Mouse (Mus musculus): ENCODE measurements around the gene Kdelr2. TPM values are rescaled to one million over a fixed set of nuclear protein-coding genes. Genes with fewer than 3 reads are reported as not detected.

Kdelr2 gene
- polyA plus RNA-seq, 1 experiment from 2014 or later = 291 TPM

- no peak overlapping the region for H3K9ac ChIP-seq (ENCODE audit: low read depth, low read length)
- no peak overlapping the region for H3K27ac ChIP-seq (ENCODE audit: low read depth, low read length)
- no peak overlapping the region for H3K4me2 ChIP-seq
- H3K36me3 ChIP-seq (ENCODE audit: control insufficient read depth, insufficient read depth, low read length) = peaks cover 10% of the 10 kb centered on the region
- peaks cover 12% of the 10 kb centered on the region for H3K4me1 ChIP-seq (ENCODE audit: control insufficient read depth, insufficient read depth, low read length)
- no peaks in the 10 kb centered on the region for H3K27me3 ChIP-seq (ENCODE audit: control insufficient read depth, insufficient read depth, low read length)
- WGBS (ENCODE audit: insufficient replicate concordance) = 82% methylated on average over 4 of the region's 4 CpGs
- ATAC-seq (replicated peaks; ENCODE audit: insufficient number of reproducible peaks, low FRiP score, low TSS enrichment) = no peak
- no peak overlapping the region for H3K4me3 ChIP-seq (ENCODE audit: low read depth, low read length)
- H3K9me3 ChIP-seq (replicated peaks; ENCODE audit: control insufficient read depth, low read length) = no peaks in the 10 kb centered on the region
Observed at GRCm38 (mm10) chr5:143410841-143411395, 7.3 kb downstream of the Kdelr2 start.

DNA sequence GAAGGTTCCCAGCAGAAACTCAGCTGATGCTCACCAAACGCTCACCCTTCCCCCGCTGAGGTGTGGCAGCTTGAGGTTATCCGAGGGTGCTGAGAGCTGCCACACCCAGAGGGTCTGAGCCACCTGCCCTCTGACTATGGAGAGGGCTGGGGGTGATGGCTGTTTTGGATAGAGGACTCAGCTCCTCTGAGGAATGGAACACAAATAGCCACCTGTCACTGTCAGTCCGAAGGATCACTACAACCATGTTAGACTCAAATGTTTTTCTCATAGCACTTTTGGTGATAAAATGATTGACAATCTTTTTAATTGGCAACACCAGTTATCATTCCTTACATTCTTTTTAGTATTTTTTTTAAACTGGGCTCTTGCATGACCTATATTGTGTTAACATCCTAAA lies 17.8 kb downstream of the Kdelr2 start:
- H3K36me3 ChIP-seq (ENCODE audit: control insufficient read depth, insufficient read depth, low read length) = peaks cover 34% of the 10 kb centered on the region
- WGBS (ENCODE audit: insufficient replicate concordance) = 72% methylated on average over 4 of the region's 4 CpGs

GRCm38 (mm10) chr5:143422990-143423389 lies 19.4 kb downstream of the Kdelr2 start:
- no peak for ATAC-seq (replicated peaks; ENCODE audit: insufficient number of reproducible peaks, low FRiP score, low TSS enrichment)
- H3K27ac ChIP-seq (ENCODE audit: low read depth, low read length) = no peak overlapping the region
- H3K9ac ChIP-seq (ENCODE audit: low read depth, low read length) = no peak overlapping the region
- peaks cover 21% of the 10 kb centered on the region for H3K36me3 ChIP-seq (ENCODE audit: control insufficient read depth, insufficient read depth, low read length)
- H3K9me3 ChIP-seq (replicated peaks; ENCODE audit: control insufficient read depth, low read length) = no peaks in the 10 kb centered on the region
- H3K4me2 ChIP-seq = no peak overlapping the region
- 80% methylated on average over 4 of the region's 4 CpGs for WGBS (ENCODE audit: insufficient replicate concordance)
- H3K4me3 ChIP-seq (ENCODE audit: low read depth, low read length) = no peak overlapping the region
- no peaks in the 10 kb centered on the region for H3K27me3 ChIP-seq (ENCODE audit: control insufficient read depth, insufficient read depth, low read length)
- H3K4me1 ChIP-seq (ENCODE audit: control insufficient read depth, insufficient read depth, low read length) = no peaks in the 10 kb centered on the region; the same call in 1 of the 2 replicates

More for the DNA sequence above, 17.8 kb downstream of the Kdelr2 start:
- Histone ChIP-seq H3K27me3 (ENCODE audit: control insufficient read depth, insufficient read depth, low read length) (no peaks in the 10 kb centered on the region), H3K4me2 (no peak overlapping the region), H3K4me1 (ENCODE audit: control insufficient read depth, insufficient read depth, low read length) (no peaks in the 10 kb centered on the region; the same call in 1 of the 2 replicates), H3K4me3 (ENCODE audit: low read depth, low read length) (no peak overlapping the region), H3K9ac (ENCODE audit: low read depth, low read length) (no peak overlapping the region), H3K27ac (ENCODE audit: low read depth, low read length) (no peak overlapping the region), H3K9me3 (replicated peaks; ENCODE audit: control insufficient read depth, low read length) (no peaks in the 10 kb centered on the region)
- ATAC-seq (replicated peaks; ENCODE audit: insufficient number of reproducible peaks, low FRiP score, low TSS enrichment) = no peak

DNA sequence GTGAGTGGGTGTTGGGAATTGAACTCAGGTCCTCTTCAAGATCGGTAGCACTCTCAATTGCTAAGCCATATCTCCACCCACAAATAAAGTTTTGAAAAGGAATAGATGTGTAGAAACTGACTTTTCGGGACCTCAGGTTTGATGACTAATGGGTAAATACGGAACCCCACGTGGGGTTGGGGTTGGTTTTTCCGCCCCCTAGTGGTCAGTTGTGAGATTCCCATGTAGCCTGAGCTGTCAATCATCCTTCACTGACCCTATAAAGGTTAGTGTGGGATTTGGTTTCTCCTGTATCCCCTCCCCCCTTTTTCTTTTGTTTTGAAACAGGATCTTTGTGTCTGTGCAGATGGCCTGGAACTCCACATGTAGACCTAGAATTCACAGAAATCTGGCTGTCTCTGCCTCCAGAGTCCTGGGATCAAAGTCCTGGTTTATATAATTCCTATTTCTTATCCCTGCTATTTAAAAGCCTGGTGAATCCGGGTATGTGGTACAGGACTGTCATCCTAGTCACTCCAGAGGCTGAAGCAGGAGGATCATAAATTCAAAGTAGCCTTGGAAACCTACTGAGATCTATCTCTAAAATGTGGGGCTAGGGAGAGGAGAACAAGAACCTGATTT lies 20.4 kb downstream of the Kdelr2 start:
- Histone ChIP-seq H3K27me3 (ENCODE audit: control insufficient read depth, insufficient read depth, low read length) (no peaks in the 10 kb centered on the region), H3K4me3 (ENCODE audit: low read depth, low read length) (no peak overlapping the region), H3K4me2 (no peak overlapping the region), H3K36me3 (ENCODE audit: control insufficient read depth, insufficient read depth, low read length) (peaks cover 15% of the 10 kb centered on the region), H3K4me1 (ENCODE audit: control insufficient read depth, insufficient read depth, low read length) (no peaks in the 10 kb centered on the region; the same call in 1 of the 2 replicates), H3K9ac (ENCODE audit: low read depth, low read length) (no peak overlapping the region), H3K27ac (ENCODE audit: low read depth, low read length) (no peak overlapping the region), H3K9me3 (replicated peaks; ENCODE audit: control insufficient read depth, low read length) (no peaks in the 10 kb centered on the region)
- peak; percentile 57; the same call in 1 of the 2 replicates for ATAC-seq (replicated peaks; ENCODE audit: insufficient number of reproducible peaks, low FRiP score, low TSS enrichment)
- 32% methylated on average over 6 of the region's 6 CpGs for WGBS (ENCODE audit: insufficient replicate concordance)

DNA sequence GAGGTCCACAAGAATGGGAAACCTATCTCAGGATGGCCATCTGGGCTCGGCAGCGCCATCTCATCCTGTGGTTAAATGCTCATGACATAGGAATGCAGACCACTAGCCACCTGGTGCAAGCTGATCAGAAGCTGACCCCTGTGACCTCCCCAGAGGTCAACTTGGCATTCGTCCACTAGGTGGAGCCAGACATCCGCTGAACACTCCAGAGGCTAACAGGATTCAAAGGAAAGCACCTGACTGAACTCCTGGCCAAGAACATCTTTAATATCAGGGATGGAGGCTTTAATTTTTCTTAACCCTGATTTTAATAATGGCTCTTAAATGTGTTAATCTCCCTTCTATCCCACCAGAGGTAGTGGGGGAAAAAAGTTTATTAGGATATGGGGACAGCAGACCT lies 30.8 kb downstream of the Kdelr2 start:
- no peak overlapping the region for H3K9ac ChIP-seq (ENCODE audit: low read depth, low read length)
- no peak overlapping the region for H3K27ac ChIP-seq (ENCODE audit: low read depth, low read length)
- no peaks in the 10 kb centered on the region for H3K4me1 ChIP-seq (ENCODE audit: control insufficient read depth, insufficient read depth, low read length)
- no peak overlapping the region for H3K4me2 ChIP-seq
- H3K27me3 ChIP-seq (ENCODE audit: control insufficient read depth, insufficient read depth, low read length) = no peaks in the 10 kb centered on the region
- H3K36me3 ChIP-seq (ENCODE audit: control insufficient read depth, insufficient read depth, low read length) = no peaks in the 10 kb centered on the region
- no peak overlapping the region for H3K4me3 ChIP-seq (ENCODE audit: low read depth, low read length)
- no peak for ATAC-seq (replicated peaks; ENCODE audit: insufficient number of reproducible peaks, low FRiP score, low TSS enrichment)
- 5% methylated on average over 4 of the region's 4 CpGs for WGBS (ENCODE audit: insufficient replicate concordance)
- no peaks in the 10 kb centered on the region for H3K9me3 ChIP-seq (replicated peaks; ENCODE audit: control insufficient read depth, low read length)

DNA sequence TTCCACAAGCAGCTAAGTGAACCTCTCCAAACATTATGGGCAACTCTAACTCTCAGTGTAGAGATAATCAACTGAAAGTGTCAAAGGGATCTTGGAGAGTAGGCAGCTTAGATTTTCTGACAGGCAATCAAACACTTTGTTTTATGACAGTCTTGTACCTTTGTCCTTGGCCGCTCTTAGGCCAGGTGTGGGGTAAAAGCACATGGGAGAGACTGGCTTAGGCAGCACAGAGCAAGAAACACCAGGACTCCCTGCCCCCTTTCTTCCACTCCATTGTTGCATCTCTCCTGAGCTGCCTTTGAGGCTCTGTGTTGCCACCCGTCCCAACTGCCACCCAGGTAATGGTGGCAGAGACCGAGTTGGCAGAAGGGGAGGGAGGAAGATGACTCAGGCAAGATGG lies 37.7 kb downstream of the Kdelr2 start:
- Histone ChIP-seq H3K36me3 (ENCODE audit: control insufficient read depth, insufficient read depth, low read length) (no peaks in the 10 kb centered on the region), H3K27ac (ENCODE audit: low read depth, low read length) (no peak overlapping the region), H3K27me3 (ENCODE audit: control insufficient read depth, insufficient read depth, low read length) (no peaks in the 10 kb centered on the region), H3K4me2 (no peak overlapping the region), H3K9ac (ENCODE audit: low read depth, low read length) (no peak overlapping the region), H3K4me3 (ENCODE audit: low read depth, low read length) (no peak overlapping the region), H3K4me1 (ENCODE audit: control insufficient read depth, insufficient read depth, low read length) (no peaks in the 10 kb centered on the region), H3K9me3 (replicated peaks; ENCODE audit: control insufficient read depth, low read length) (no peaks in the 10 kb centered on the region)
- WGBS (ENCODE audit: insufficient replicate concordance) = 77% methylated on average over 3 of the region's 3 CpGs
- no peak for ATAC-seq (replicated peaks; ENCODE audit: insufficient number of reproducible peaks, low FRiP score, low TSS enrichment)

DNA sequence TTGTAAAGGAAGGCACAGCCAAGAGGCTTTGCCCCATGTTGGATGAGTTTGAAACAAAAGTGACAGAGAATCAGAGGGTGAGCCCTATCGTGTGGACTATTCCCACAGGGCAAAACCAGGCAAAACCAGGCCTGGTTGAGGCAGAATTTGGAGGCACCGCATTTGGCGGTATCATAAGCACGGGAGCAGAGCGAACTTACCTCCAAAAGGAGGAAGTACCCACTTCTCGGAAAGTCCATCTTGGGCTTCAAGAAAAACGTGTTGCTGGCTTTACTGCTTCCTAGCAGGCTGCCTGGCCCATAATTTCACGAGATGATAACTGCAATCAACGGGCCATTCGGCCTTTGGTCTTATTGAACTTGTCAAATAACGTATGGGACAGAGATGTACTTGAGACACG lies 38.1 kb downstream of the Kdelr2 start:
- no peak for ATAC-seq (replicated peaks; ENCODE audit: insufficient number of reproducible peaks, low FRiP score, low TSS enrichment)
- Histone ChIP-seq H3K27me3 (ENCODE audit: control insufficient read depth, insufficient read depth, low read length) (no peaks in the 10 kb centered on the region), H3K9ac (ENCODE audit: low read depth, low read length) (no peak overlapping the region), H3K4me3 (ENCODE audit: low read depth, low read length) (no peak overlapping the region), H3K4me2 (no peak overlapping the region), H3K27ac (ENCODE audit: low read depth, low read length) (no peak overlapping the region), H3K9me3 (replicated peaks; ENCODE audit: control insufficient read depth, low read length) (no peaks in the 10 kb centered on the region), H3K4me1 (ENCODE audit: control insufficient read depth, insufficient read depth, low read length) (no peaks in the 10 kb centered on the region), H3K36me3 (ENCODE audit: control insufficient read depth, insufficient read depth, low read length) (no peaks in the 10 kb centered on the region)
- WGBS (ENCODE audit: insufficient replicate concordance) = 80% methylated on average over 12 of the region's 12 CpGs

GRCm38 (mm10) chr5:143463671-143464070 lies 60.0 kb downstream of the Kdelr2 start:
- H3K4me3 ChIP-seq (ENCODE audit: low read depth, low read length) = peak overlapping the region; percentile 80
- no peaks in the 10 kb centered on the region for H3K27me3 ChIP-seq (ENCODE audit: control insufficient read depth, insufficient read depth, low read length)
- no peak for ATAC-seq (replicated peaks; ENCODE audit: insufficient number of reproducible peaks, low FRiP score, low TSS enrichment)
- H3K27ac ChIP-seq (ENCODE audit: low read depth, low read length) = no peak overlapping the region
- WGBS (ENCODE audit: insufficient replicate concordance) = 80% methylated on average over 11 of the region's 11 CpGs
- no peaks in the 10 kb centered on the region for H3K9me3 ChIP-seq (replicated peaks; ENCODE audit: control insufficient read depth, low read length)
- H3K4me1 ChIP-seq (ENCODE audit: control insufficient read depth, insufficient read depth, low read length) = peaks cover 8% of the 10 kb centered on the region; the same call in 1 of the 2 replicates
- peak overlapping the region; percentile 97 for H3K4me2 ChIP-seq
- H3K36me3 ChIP-seq (ENCODE audit: control insufficient read depth, insufficient read depth, low read length) = no peaks in the 10 kb centered on the region
- peak overlapping the region; percentile 87 for H3K9ac ChIP-seq (ENCODE audit: low read depth, low read length)

Measured in heart, embryonic 11.5 days (tissue).